Mouse (Mus musculus) MEL-GATA-1-ER (cell line): ENCODE measurements around the gene Lrfn4.
A peak's percentile ranks its signal among the peaks of the same experiment; 100 is the strongest.

Source experiments
- DNase-seq: peaks from one replicate; pipeline ENCODE4 v3.0.0-alpha.2; 2012; ENCODE audit warnings: low read depth; ENCODE audit errors: extremely low read depth

The Lrfn4 gene

GRCm38 (mm10) chr19:4615151-4616093 is at the start of gene Lrfn4:
Gene Lrfn4 (minus strand): TSS chr19:4615667.
- DNase-seq = peak; percentile 84

DNA sequence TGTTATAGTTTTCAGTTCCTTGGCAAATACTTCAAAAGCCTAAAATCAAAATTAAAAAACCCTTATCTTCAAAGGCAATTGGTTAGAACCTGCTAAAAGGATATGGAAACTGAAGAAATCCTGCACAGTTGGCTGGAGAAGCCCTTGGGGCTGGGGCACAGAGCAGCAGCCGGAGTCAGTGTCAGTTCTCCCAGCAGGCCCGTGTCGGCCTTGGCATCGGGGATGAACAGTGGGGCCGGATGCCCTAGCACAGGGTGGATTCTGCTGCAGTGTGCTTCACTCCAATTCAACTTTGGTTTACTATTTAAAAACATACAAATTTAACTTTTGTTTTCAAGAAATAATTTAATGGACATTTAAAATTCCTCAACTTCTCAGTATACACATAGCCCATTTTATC is 42.7 kb upstream of the Lrfn4 start:
- no peak for DNase-seq

DNA sequence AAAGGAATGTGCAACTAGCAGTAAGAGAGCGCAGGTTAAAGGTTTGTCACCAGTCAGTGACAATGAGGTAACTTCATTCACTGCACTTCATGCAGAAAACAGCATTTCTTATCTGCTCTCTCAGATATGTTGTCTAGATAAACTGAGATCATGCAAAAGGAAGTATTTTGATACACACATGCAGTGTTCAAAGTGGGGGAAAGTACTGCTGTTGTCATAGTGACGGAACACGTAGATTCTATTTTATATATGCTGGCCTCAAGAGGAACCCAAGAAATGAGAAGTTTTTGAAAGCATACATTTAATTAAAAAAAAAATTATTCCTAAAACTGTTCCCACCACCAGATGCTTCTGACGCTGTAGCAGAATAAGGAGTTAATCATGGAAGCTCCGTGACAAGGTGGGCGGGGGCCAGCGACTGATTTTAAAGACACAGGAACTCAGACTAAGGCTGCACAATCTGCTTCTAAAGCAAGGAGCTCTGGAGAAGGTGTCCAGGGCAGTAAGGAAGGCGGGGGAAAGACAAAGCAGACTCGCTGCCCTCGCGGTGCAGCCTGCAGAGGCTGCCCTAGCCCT is 31.5 kb upstream of the Lrfn4 start:
- DNase-seq = no peak

DNA sequence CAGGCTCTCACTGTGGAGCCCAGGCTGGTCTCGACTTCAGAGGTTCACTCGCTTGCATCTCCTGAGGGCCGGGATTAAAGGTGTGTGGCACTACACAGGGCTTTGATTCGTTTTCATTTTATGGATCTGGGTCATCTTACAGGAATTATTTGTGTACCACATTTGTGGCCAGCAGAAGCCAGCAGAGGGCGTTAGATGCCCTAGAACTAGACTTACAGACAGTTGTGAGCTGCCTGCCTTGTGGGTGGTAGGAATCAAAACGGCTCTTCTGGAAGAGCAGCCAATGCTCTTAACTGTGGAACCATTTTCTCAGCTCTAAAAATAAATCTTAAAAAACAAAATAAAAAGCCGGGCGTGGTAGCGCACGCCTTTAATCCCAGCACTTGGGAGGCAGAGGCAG is 28.8 kb upstream of the Lrfn4 start:
- no peak for DNase-seq

GRCm38 (mm10) chr19:4635986-4636385 is 20.5 kb upstream of the Lrfn4 start:
- no peak for DNase-seq

DNA sequence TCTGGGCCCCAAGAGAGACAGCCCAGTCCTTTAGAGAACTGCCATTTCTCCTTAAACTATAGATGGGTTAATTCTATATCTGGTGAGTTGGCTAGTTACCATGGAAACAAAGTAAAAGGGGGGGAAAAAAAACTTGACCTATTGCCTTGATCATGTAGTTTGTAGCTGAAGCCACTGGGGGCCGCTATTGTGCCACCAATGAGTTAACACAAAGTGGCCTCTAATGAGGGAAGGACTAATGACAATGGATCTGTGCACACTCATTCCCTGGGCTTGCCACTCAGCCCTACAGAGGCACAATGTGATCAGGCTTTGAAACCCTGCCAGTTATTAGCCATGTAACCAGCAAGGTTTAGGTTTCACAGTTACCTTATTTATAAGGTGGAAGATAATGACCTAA is 13.4 kb upstream of the Lrfn4 start:
- peak; percentile 48 for DNase-seq

DNA sequence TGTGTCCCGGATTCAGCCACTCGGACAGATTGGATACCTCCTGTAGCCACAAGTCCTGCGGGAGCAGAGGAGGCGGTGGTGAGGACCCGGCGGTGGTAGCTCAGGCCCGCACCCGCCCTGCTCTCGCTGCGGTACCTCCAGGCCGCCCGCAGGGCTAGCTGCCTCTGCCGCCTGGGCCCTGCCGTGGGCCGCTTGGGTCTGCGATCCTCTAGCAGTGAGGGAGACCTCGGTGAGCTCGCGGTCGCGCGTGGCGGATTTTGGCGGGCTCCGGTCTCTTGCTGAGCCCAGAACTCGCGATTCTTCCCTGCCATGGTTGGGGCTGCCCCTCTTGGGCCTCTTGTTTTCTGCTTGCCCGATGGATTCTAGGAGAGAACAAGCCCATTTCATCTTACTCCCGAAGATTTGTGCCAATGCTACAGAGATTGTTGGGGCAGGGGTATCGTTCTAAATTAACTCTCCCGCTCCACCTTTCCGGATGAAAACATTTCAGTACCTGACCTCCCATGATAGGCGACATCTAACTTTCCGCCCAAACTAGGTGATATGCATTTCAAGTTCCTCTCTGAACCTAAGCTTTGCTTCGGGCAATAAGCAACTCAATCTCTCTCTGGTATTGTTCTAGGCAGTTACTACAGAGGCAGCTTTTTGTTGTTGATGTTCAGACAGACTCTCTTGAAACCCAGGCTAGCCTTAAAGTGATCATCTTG is 10.5 kb upstream of the Lrfn4 start:
- peak; percentile 36 for DNase-seq

DNA sequence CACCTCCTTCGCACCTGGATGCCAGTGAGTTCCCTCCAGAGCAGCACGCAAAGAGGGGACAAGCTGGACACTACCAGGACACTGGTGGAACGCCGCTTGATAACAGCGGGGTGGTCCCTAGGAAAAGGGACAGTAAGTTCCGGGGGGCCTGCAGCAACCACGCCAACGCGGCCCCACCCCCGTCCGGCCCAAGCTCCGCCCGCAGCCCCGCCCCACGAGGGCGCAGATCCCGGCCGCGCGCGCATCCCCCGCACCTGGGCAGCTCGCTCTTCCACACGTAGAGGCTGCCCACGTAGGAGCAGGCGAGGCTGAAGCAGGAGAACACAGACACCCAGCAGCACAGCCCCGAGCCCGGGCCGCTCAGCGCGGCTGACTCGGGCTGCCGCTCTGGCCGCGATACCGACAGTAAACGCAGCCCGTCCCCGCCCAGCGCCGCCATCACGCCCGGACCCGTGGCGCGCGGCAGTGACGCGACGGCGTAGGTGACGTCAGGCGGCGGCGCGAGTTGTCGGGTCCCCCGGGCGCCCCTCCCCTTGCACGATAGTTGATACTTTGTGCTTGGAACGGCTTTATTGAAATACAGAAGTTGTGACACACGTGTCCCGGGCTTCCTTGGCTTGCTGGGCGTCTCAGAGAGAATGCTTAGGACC is 9.8 kb upstream of the Lrfn4 start, which contains the start of gene Rce1:
Gene Rce1 (minus strand): TSS at position 463 of the 650 bp plus-strand sequence.
- DNase-seq = peak; percentile 79

DNA sequence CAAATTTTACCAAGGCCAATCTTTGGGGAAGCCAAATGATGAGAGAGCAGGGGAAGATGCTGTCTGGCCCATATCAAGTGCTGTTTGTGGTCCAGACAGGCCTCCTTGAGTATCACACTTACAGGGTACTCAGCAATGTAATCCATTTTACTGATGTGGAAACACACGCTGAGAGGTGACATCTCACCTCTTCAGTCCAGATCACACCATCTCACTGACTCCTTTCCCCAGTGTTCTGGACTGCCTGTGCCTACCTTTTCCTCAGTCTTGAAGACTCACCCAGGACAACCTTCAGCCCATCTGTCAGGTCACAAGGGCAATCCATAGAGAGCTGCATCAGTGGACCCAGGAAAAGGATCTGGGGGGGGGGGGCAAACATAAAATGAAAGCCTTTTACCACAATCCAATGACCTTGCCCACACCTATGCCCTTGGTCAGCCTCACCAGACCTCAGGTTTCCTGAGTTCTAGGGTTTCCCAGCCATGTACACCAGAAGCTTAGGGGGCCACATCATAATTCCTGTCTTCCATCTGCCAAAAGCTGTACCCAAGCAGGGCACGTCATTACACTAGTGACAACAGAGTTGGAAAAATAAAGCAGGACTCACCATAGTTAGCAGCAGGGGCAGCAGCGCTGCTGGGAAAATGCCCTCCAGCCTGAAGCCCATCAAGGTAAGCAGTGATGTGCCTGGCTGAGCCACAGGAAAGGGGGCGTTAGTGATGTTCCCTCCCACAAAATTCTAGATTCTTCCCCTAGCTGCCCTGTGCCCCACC is 9.1 kb upstream of the Lrfn4 start:
- no peak for DNase-seq

GRCm38 (mm10) chr19:4624006-4624405 is 8.5 kb upstream of the Lrfn4 start:
- no peak for DNase-seq

- no peak for DNase-seq
Observed at GRCm38 (mm10) chr19:4623419-4623818, 8.0 kb upstream of the Lrfn4 start.

- no peak for DNase-seq
Observed at GRCm38 (mm10) chr19:4622780-4623179, 7.3 kb upstream of the Lrfn4 start.

GRCm38 (mm10) chr19:4620721-4621120 is 5.3 kb upstream of the Lrfn4 start:
- no peak for DNase-seq

DNA sequence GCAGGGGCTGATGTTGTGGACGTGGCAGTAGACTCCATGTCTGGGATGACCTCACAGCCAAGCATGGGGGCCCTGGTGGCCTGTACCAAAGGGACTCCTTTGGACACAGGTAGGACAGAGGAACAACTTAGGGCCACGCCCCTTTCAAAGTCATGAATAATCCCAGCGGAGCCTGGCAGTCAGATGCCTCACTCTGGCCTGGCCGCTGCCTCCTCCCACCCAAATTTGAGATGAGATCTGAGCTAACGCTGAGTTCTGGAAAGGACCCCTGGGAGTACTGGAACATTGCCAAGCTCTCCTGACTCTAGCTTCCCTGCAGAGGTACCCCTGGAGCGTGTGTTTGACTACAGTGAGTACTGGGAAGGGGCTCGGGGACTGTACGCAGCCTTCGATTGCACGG is 4.0 kb upstream of the Lrfn4 start:
- no peak for DNase-seq

GRCm38 (mm10) chr19:4618183-4618582 is 2.7 kb upstream of the Lrfn4 start:
- no peak for DNase-seq

DNA sequence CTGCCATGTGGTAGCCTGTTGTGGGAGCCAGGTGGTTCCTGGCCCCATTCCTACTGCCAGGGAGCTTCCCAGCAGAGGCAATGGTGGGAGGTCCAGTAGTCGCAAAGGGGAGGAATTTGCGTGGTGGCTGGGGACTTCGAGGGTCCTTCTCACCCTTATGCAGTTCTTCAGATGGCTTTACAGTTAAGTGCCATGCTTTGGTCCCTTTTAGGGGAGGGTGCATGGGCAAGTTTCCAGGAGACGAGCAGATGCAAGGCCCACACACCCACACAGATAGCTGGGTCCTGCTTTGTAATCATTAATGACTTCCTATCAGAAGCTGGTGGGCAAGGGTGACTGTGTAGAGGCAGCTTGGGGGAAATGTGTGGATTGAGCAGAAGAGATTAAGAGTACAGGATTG is 1.1 kb upstream of the Lrfn4 start:
- no peak for DNase-seq

DNA sequence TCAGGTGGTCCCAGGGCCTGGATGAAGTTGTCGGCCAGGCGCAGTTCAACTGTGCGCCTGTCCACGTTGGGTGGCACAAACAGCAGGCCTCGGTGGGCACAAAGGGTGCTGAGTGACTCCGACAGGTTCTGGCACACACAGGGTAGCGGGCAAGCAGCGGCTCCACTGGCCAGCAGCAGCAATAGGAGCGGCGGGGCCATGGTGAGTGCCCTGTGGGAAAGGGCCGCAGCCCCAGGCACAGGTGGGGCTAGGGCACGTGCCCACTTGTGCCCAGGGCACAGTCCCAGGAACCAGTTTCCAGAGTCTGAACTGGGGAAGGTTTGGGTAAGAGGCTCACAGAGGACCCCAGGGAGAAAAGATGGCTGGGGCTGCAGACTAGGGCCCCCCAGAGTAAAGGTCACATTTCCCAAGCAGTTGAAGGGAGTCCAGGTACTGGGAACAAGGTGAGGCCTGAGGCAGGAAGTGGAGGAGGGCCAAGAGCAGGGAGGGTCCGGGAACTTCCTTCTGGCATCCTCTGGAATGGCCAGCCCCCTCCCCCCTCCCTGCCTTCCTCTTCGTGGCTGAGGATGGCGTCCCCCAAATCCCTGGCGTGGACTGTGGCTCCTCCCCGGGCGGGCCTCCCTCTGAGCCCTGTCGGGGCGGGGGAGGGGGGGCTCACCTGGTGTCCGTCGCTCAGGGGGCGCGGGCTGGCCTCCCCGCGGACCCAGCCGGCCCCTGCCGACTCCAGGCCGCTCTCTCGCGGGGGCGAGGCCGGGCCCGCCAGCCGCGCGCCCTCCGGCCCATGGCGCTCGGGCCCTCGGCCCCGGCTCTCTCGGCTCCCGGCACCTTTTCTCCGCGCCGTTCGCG is 939 bp downstream of the Lrfn4 start:
- DNase-seq = no peak

- DNase-seq = no peak
Observed at GRCm38 (mm10) chr19:4613464-4614304, 1.8 kb downstream of the Lrfn4 start.
